Mouse (Mus musculus) limb, embryonic 13.5 days (tissue): ENCODE measurements around the gene Tmem167b. TPM values are rescaled to one million over a fixed set of nuclear protein-coding genes. Genes with fewer than 3 reads are reported as not detected.
A peak's percentile ranks its signal among the peaks of the same experiment; 100 is the strongest.

Source experiments
- ATAC-seq: fragments of 200-750 bp; cut with Nextera tagmentation; 2 replicates; pipeline ENCODE4 v1.8.0; 2017; ENCODE audit warnings: low read depth, moderate number of reproducible peaks, moderate TSS enrichment; ENCODE audit not compliant: low FRiP score
- H3K27ac ChIP-seq: fragments of 300-500 bp; sonication (generic); 2 replicates; pipeline ENCODE4 v1.5.1; 2015; ENCODE audit warnings: inconsistent platforms, mild to moderate bottlenecking, moderate library complexity
- H3K27me3 ChIP-seq: fragments of 300-500 bp; sonication (generic); 2 replicates; pipeline ENCODE4 v1.6.1; 2015; ENCODE audit warnings: mild to moderate bottlenecking, inconsistent platforms
- H3K36me3 ChIP-seq: fragments of 300-500 bp; sonication (generic); 2 replicates; pipeline ENCODE4 v1.6.1; 2015; ENCODE audit warnings: inconsistent platforms, mild to moderate bottlenecking, moderate library complexity
- H3K4me1 ChIP-seq: fragments of 300-500 bp; sonication (generic); 2 replicates; pipeline ENCODE4 v1.6.1; 2015; ENCODE audit warnings: inconsistent platforms
- H3K4me2 ChIP-seq: fragments of 300-500 bp; sonication (generic); replicated peaks from 2 replicates; pipeline ENCODE4 v1.6.1; 2015; ENCODE audit warnings: inconsistent platforms, mild to moderate bottlenecking, moderate library complexity
- H3K4me3 ChIP-seq: fragments of 300-500 bp; sonication (generic); 2 replicates; pipeline ENCODE4 v1.5.1; 2015; ENCODE audit warnings: moderate library complexity, mild to moderate bottlenecking, inconsistent platforms
- H3K9ac ChIP-seq: fragments of 300-500 bp; sonication (generic); 2 replicates; pipeline ENCODE4 v1.6.1; 2015; ENCODE audit warnings: mild to moderate bottlenecking, inconsistent platforms
- H3K9me3 ChIP-seq: fragments of 300-500 bp; sonication (generic); 2 replicates; pipeline ENCODE4 v1.6.1; 2016; ENCODE audit warnings: inconsistent platforms
- WGBS: fragments of 180-500 bp; shearing (Covaris S2); methylation state at CpG from one replicate; pipeline ENCODE4 v1.1.7; 2015; 5-methylcytosine and 5-hydroxymethylcytosine counted together
- polyA plus RNA-seq: library from polyadenylated mRNA; unstranded; fragments of >200 nt; fragmentation: Nextera tagmentation; extraction: Ambion mirVana; gene quantifications from 2 replicates; pipeline ENCODE4 v1.2.1, GENCODE M21; 2015

The Tmem167b gene
- polyA plus RNA-seq, 1 experiment from 2014 or later = 47.8 TPM

- Histone ChIP-seq H3K4me1 (peaks cover 17% of the 10 kb centered on the region), H3K27ac (no peak within 1 kb of the TSS), H3K27me3 (peaks cover 27% of the 10 kb centered on the region), H3K9ac (no peak within 1 kb of the TSS), H3K9me3 (no peaks in the 10 kb centered on the region; the same call in 1 of the 2 replicates), H3K4me2 (no peak within 1 kb of the TSS), H3K36me3 (no peaks in the 10 kb centered on the region), H3K4me3 (no peak within 1 kb of the TSS)
- no peak for ATAC-seq
- WGBS = 91% methylated on average over 6 of the region's 6 CpGs
Measured at GRCm38 (mm10) chr3:108533951-108534350, 28.3 kb downstream of the Tmem167b start, which contains the start of gene 1700013F07Rik. Gene 1700013F07Rik (plus strand): TSS chr3:108534150.

GRCm38 (mm10) chr3:108533114-108533885, 29.0 kb downstream of the Tmem167b start:
- ATAC-seq = no peak
- Histone ChIP-seq H3K27ac (no peak overlapping the region), H3K27me3 (peaks cover 27% of the 10 kb centered on the region), H3K9ac (no peak overlapping the region), H3K4me1 (peaks cover 17% of the 10 kb centered on the region), H3K9me3 (no peaks in the 10 kb centered on the region; the same call in 1 of the 2 replicates), H3K4me3 (no peak overlapping the region), H3K4me2 (no peak overlapping the region), H3K36me3 (no peaks in the 10 kb centered on the region)
- 66% methylated on average over 9 of the region's 9 CpGs for WGBS

DNA sequence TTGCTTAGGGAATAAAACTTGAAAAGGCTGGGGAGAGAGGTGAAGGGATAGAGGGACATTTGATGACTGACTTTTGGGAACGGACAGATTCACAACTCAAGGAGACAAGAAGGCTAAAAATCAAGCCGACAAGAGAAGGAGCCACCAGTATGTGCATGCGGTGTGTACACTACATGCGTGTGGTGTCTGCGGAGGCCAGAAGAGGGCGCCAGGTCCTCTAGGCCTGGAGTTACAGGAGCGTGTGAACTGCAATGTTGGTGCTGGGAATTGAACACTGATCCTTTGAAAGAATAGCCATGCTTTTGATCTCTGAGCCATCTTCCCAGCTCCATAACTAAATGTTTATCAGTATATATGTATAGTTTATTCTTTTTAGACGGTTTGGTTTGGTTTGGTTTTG, 33.8 kb downstream of the Tmem167b start:
- ATAC-seq = no peak
- H3K4me2 ChIP-seq = no peak overlapping the region
- whole genome bisulfite sequencing = 97% methylated on average over 8 of the region's 8 CpGs

DNA sequence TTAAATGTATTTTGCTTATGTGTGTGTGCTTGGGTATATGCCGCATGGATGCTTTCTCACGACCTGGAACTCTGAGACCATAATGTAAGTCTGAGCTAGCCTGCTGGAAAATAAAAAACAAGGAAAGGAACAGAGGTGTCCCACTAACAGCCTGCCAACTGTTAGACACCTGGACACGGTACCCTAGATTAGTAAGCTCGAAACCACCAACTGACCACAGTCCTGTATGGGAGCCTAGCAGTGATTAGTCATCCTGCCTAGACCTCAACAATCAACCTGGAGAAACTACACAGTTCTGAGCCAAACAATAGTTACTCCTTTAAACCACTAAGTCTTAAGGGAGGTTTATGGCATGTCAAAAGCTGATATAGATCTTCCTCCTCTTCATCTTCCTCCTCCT, 38.9 kb downstream of the Tmem167b start:
- Histone ChIP-seq H3K27me3 (no peaks in the 10 kb centered on the region), H3K4me2 (no peak overlapping the region), H3K9me3 (no peaks in the 10 kb centered on the region), H3K27ac (no peak overlapping the region), H3K36me3 (no peaks in the 10 kb centered on the region), H3K4me1 (no peaks in the 10 kb centered on the region), H3K4me3 (no peak overlapping the region), H3K9ac (no peak overlapping the region)
- WGBS = 87% methylated on average over 4 of the region's 4 CpGs
- ATAC-seq = no peak

More for the DNA sequence above, 33.8 kb downstream of the Tmem167b start:
- Histone ChIP-seq H3K27ac (no peak overlapping the region), H3K36me3 (no peaks in the 10 kb centered on the region), H3K4me1 (peaks cover 3% of the 10 kb centered on the region; the same call in 1 of the 2 replicates), H3K4me3 (no peak overlapping the region), H3K9ac (no peak overlapping the region), H3K27me3 (no peaks in the 10 kb centered on the region), H3K9me3 (no peaks in the 10 kb centered on the region; the same call in 1 of the 2 replicates)

DNA sequence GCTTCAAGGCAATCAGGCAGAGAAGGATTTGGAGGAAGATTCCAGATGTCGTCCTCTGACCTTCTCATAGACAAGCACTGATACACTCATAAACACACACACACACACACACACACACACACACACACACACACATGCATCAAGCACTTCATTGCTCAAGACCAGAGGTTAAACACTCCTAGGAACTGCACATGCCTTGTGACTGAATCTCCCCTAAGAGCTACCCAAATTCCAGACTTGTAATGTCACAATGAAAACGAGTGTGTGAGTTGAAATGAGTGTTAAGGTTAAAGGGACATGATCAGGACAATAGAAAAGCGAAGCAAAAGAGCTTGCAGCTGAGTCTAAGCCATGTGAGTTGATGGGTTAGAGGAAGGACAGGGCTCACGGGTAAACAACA, 44.0 kb downstream of the Tmem167b start:
- ATAC-seq = no peak

GRCm38 (mm10) chr3:108513465-108513864, 48.8 kb downstream of the Tmem167b start:
- Histone ChIP-seq H3K27ac (no peak overlapping the region), H3K27me3 (no peaks in the 10 kb centered on the region; the same call in 1 of the 2 replicates), H3K9me3 (no peaks in the 10 kb centered on the region), H3K36me3 (no peaks in the 10 kb centered on the region), H3K4me3 (no peak overlapping the region), H3K9ac (no peak overlapping the region), H3K4me1 (peaks cover 26% of the 10 kb centered on the region), H3K4me2 (no peak overlapping the region)
- WGBS = 75% methylated on average over 3 of the region's 3 CpGs
- no peak for ATAC-seq

More for the DNA sequence above, 44.0 kb downstream of the Tmem167b start:
- WGBS = 58% methylated on average over 4 of the region's 4 CpGs
- Histone ChIP-seq H3K9ac (no peak overlapping the region), H3K27ac (no peak overlapping the region), H3K9me3 (no peaks in the 10 kb centered on the region), H3K27me3 (no peaks in the 10 kb centered on the region), H3K36me3 (no peaks in the 10 kb centered on the region), H3K4me3 (no peak overlapping the region), H3K4me1 (no peaks in the 10 kb centered on the region), H3K4me2 (no peak overlapping the region)

GRCm38 (mm10) chr3:108510716-108511483, 51.4 kb downstream of the Tmem167b start:
- Histone ChIP-seq H3K9me3 (no peaks in the 10 kb centered on the region), H3K27me3 (no peaks in the 10 kb centered on the region; the same call in 1 of the 2 replicates), H3K9ac (no peak overlapping the region), H3K36me3 (no peaks in the 10 kb centered on the region), H3K4me3 (no peak overlapping the region), H3K4me2 (peak overlapping the region; percentile 46), H3K27ac (0 out of 2 replicates have a peak overlapping the region, but pooled peaks have one; percentile 28), H3K4me1 (peaks cover 33% of the 10 kb centered on the region)
- WGBS = 8% methylated on average over 9 of the region's 9 CpGs
- no peak for ATAC-seq

DNA sequence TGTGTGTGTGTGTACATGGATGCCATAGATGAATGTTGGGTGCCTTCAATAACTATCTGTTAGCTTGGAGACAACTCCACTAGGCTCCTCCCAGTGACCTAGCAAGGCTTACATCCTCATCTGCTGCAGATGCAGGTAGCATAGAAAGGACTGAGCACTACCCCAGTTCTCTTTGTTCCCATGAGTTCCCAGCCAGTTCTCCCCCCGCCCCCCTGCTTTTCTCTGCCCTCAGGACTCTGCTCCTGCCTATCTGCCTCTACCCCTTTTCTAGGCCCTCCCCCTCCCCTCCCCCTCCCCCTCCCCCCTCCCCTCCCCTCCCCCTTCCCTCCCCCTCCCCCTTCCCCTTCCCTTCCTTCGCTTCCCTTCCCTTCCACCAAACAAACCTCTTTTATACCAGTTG, 52.1 kb downstream of the Tmem167b start:
- WGBS = no CpG with 5 or more reads among the region's 2 CpGs
- Histone ChIP-seq H3K9ac (no peak overlapping the region), H3K4me2 (no peak overlapping the region), H3K4me1 (peaks cover 33% of the 10 kb centered on the region), H3K27me3 (no peaks in the 10 kb centered on the region; the same call in 1 of the 2 replicates), H3K27ac (no peak overlapping the region), H3K9me3 (no peaks in the 10 kb centered on the region), H3K36me3 (no peaks in the 10 kb centered on the region), H3K4me3 (no peak overlapping the region)
- ATAC-seq = no peak

DNA sequence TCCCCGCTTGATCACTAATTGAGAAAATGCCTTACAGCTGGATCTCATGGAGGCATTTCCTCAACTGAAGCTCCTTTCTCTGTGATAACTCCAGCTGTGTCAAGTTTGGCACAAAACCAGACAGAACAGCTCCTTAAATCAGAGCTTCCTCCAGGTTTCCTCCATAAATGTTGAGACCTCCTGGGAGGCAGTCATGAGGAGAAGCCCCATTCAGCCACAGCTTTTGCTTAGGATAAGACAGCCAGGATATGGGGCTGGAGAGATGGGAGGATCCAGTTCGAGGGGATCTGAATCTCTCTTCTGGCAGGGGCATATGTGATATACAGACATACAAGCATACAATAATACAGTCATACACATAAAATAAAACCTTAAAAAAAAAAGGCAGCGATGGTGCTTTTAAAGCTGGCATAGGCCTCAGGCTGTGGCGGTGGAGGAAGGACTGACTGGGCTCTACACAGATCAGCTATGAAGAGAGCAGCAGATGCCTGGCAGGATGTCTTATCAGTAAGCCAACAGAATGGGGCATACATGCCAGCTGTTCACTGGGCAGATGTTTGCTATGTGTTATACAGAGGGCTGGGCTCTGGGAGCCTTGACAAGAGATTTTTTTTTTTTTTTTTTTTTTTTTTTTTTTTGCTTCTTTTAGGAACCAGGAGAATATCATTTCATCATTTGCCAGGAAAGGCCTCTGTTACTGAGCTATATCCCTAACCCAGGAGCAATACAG, 53.4 kb downstream of the Tmem167b start:
- H3K9ac ChIP-seq = no peak overlapping the region
- H3K4me3 ChIP-seq = no peak overlapping the region
- no peaks in the 10 kb centered on the region for H3K9me3 ChIP-seq
- ATAC-seq = peak; percentile 62; the same call in 1 of the 2 replicates
- H3K36me3 ChIP-seq = no peaks in the 10 kb centered on the region
- no peaks in the 10 kb centered on the region; the same call in 1 of the 2 replicates for H3K27me3 ChIP-seq
- peaks cover 33% of the 10 kb centered on the region for H3K4me1 ChIP-seq
- WGBS = 45% methylated on average over 4 of the region's 4 CpGs
- H3K4me2 ChIP-seq = no peak overlapping the region
- no peak overlapping the region for H3K27ac ChIP-seq
